Mouse (Mus musculus) ovary, postnatal 36 days (tissue): ENCODE measurements around the gene Hspb1.

ENCODE experiments used
- DNase-seq: peaks from one replicate; pipeline ENCODE4 v3.0.0; 2022; ENCODE audit warnings: low spot score, mixed read lengths

Gene Hspb1

DNA sequence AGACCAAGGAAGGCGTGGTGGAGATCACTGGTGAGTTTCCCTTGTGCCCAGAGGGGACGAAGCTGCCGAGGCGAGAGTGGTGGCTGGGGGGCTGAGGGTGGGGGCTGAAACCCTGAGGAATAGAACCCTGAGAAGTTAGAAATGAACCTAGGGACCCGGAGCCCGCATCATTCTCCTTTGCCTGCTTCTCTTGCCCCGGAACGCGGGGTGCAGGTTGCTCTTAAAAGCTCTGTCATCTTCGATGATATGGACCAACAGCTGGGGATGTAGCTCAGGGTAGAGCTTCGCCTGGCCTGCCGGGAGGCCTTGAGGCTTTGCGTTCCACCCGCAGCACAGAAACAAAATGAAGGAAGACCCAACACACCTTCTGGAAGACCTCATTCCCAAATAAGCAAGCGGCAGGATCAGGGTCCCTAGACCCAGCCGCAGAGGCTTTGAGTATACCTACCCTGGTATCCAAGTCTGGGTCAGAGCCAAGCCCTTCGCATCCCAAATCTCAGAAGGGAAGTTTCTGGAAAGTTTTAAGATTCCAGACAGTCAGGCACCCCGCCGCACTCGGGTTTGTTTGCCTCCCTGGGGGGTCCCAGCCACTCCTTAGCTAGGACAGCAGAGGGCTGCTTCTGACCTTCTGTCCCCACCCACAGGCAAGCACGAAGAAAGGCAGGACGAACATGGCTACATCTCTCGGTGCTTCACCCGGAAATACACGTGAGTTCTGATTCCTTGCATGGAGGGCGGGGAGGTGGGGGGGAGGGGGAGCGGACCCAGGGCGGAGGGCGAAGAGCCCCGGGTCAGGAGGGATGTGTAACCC lies 891 bp downstream of the Hspb1 start:
- no peak for DNase-seq

DNA sequence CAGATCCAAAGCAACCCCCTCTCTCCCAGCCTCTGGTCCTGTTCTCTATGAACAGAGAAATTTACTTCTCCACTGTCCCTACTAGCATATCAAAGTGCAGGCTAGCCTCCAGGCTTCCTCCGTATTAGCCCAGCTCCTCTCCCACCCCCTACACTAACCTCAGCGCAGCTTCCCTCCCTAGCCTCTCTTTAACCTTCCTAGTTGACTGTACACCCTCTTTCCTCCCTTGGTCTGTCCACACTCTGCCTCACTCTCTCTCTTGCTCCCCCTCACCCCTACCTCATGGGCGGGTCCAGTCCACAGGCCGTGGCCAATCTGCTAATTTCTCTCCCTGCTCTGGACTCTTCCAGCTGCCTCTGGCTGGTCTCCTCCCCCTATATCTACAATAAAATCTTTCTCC lies 2.6 kb downstream of the Hspb1 start:
- DNase-seq: no peak

GRCm38 (mm10) chr5:135890920-135891319 lies 3.2 kb downstream of the Hspb1 start:
- no peak for DNase-seq

DNA sequence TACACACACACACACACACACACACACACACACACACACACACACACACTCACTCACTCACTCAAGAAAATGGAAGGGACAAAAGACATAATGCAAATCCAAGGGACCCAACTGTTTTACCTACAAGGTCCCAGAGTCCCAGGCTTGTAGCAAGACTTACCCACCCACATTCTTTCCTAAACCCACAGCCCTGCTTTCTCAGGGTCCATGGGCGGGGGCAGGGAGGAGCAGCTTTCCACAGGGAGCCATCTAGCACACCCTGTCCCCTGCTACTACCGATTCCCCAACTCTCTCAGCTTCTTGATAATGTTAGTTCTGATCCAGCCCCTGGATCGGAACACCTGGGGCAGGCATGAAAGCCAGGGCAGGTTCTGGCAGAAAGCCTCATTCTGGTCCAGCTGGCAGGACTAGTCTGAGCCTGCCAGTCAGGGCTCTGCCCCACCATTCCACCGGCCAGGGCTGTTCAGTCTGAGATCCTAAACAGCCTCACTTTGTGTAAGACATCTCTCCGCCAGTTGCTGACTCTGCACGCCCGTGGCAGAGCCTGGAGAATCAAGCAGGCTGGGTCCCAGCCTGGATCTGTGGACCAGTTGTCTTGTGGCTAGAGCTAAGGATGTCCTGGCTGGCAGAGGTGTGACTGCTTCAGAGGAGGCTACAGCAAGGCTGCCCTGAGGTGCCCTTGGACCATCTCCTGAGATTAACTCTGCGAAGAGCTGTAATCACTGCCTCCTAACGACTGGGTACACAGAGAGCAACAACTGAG lies 5.1 kb downstream of the Hspb1 start:
- no peak for DNase-seq

DNA sequence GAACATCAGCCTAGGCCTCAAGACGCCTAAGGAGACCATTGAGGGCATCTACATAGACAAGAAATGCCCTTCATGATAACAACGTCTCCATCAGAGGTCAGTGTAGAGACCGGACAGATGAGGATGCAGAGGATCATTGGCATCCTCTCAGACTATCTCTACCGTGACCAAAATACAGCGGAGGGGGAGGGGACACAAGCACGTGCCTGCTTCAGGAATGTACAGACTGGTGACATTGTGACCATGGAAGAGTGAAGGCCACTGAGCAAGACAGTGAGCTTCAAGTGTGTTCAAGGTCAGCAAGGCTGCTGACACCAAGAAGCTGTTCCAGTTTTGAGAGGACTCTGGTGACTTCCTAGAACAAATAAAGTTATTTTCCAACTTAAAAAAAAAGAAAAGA lies 7.2 kb downstream of the Hspb1 start:
- DNase-seq: no peak

DNA sequence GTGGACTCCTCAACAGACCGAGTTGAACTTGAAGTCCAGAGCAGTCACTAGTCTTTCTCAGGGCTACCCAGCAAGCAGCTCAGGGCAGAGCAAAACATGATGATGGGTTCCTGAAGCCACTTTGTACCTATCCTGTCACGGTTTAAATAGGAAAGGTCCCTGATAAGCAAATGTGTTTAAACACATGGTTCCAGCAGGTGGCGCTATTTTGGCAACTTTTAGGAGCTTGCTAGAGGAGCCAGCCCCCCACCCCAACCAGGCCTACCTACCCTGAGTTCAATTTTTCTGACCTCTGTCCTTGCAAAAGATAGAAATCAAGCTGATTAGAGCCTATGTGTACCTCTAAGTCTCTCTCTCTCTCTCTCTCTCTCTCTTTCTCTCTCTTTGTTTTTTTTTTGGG lies 10.3 kb downstream of the Hspb1 start:
- no peak for DNase-seq

DNA sequence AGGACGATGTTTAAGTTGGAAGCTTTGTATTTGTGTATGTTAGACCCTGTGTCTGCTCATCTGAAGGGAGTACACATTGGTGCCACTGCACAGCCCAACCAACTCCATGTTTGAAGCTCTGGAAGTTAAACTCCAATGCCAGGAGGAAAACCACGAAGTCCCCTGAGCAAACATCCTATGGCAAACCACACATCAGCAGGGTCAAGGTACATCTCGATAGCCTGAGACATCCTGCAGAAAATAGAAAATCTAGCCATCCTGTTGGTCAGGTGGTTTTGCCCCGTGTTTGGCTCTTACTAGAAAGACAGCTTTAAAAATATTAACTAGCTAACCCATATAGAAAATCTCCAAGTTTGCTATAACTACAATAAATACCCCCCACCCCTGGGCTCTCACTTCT lies 11.3 kb downstream of the Hspb1 start:
- no peak for DNase-seq

- no peak for DNase-seq
Measured at GRCm38 (mm10) chr5:135899833-135900232, 12.1 kb downstream of the Hspb1 start.

DNA sequence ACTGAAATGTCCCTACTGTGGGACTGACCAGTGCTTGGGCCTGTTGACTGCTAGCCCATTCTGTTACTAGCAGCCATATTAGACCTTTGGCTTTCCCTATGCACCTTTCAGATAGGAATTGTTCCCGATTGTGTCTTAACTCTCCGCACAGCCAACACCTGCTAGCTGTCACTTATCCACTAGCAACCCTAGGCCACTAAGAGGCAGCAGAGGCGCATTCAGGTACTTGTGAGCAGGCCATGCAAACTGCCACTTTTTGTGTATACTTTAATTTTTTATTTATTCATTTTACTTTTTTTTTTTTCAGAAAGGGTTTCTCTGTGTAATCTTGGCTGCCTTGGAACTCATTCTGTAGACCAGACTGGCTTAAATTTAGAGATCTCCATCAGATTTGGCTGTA lies 13.0 kb downstream of the Hspb1 start:
- no peak for DNase-seq

GRCm38 (mm10) chr5:135901354-135902095 lies 13.8 kb downstream of the Hspb1 start:
- DNase-seq: no peak

DNA sequence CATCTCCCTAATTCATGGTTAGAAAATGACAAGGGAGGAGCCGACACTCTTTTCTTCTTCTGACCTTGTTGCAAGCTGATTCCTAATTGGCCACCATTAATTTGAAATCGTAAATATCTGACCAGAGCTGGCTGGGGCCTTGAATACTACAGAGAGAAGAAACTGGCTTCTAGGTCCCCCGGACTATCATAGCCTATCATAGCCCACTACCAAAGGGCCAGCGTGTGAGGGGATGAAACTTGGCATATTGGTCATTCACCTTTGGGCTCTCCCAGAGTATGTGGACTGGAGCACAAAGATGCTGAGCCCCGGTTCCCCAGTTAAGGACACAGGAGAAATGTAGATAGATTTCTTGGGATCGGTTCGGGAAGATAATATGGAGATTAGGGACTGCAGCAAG lies 15.3 kb downstream of the Hspb1 start:
- DNase-seq: no peak

- DNase-seq: peak; percentile 91
Measured at GRCm38 (mm10) chr5:135903551-135904151, 15.9 kb downstream of the Hspb1 start.

GRCm38 (mm10) chr5:135904259-135904658 lies 16.5 kb downstream of the Hspb1 start:
- no peak for DNase-seq

GRCm38 (mm10) chr5:135905320-135906225 lies 17.9 kb downstream of the Hspb1 start:
- DNase-seq: no peak

GRCm38 (mm10) chr5:135906846-135907245 lies 19.1 kb downstream of the Hspb1 start:
- DNase-seq: no peak

DNA sequence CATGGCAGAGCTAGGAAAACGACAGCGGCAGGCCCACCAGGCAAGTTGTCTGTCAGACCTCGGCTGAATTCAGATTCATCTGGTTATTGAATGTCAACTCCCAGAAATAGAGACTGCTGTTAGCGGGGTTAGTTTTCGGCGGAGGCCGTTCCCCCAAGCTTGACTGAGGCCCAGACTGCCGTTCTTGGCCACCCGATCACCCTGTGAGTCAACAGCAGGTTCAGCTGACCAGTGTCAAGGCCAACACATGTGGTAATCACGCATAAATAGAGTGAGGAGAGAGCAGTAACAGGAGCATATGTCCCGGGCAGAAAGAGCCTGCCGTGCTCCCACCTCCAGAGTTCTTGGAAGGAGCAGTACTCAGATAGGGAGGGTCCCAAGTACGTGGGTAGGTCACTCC lies 19.5 kb downstream of the Hspb1 start:
- peak; percentile 35 for DNase-seq

DNA sequence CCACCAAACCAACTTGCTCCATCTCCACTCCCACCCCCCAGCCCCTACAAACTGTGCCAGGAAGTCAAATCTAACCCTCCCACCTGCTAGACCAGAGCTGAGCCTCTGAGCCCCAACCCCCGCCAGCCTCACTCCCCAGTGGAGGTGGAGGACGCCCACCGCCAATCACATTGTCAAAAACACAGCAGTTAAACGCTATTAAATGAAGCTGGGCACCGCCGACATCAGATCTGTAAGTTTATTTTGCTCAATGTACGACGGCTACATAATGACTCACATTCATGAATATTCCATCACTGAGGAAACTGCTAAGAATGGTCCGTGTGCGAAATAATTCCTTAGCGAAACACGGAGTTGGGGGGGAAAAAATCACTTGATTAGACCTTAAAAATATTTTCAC lies 20.5 kb downstream of the Hspb1 start:
- no peak for DNase-seq

GRCm38 (mm10) chr5:135908989-135909388 lies 21.3 kb downstream of the Hspb1 start:
- DNase-seq: no peak

DNA sequence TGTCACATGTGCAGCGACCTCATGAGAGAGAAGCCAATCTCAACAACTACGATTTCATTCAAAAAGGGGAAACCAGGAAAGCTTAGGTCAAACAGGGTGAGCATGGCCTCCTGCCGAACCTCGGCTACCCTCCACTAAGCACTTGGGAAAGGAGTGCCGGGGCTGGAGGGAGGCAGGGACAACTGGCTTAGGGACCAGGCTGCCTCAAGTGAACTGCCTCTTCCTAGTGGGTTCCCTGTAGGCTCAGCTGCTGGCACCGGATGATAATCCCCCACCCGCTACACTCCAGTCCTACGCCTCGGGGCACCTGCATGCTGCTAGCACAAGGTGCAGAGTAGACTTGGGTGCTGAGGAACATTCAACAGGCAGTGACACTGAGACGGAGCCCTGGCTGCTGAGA lies 21.9 kb downstream of the Hspb1 start:
- no peak for DNase-seq

DNA sequence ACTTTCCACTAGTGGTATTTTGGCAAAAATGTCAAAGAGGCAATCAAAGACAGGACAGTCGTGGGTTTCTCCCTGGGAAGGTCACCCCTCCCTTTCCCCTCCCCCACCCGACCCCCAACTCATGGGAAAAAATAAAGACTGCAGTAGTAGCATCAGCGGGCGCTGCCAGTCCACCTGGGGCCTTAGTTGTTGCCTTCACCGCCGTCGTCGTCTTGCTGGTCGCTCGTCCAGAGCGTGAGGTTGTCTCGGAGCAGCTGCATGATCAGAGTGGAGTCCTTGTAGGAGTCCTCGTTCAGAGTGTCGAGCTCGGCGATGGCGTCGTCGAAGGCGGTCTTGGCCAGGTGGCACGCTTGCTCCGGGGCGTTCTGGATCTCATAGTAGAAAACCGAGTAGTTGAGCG lies 23.1 kb downstream of the Hspb1 start:
- no peak for DNase-seq

DNA sequence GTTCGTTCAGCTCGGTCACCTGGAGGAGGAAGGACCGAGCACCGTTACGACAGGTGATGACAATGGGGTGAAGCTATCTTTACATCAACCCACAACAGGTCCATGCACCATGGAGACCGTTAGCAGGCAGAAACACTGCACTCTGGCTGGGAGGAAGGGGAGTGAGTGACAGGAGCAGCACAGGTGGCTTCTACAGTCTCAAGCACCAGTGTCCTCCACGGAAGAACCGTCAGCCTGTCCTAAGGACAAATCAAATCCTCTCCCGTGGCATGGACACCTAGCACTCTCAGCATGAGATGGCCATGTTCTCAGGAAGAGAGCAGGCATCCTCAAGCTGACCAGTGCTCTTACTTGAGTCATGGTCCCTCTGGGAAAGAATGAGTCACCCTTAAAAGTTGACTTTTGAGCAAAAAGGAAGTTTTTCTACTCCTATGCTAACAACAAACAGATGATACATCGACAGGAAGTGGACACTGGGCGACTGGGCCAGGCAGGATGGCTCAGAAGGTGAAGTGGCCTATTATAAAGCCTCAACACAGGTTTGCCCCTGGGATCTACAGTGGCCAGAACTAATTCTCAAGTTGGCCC lies 24.0 kb downstream of the Hspb1 start:
- DNase-seq: no peak
